Mouse (Mus musculus): ENCODE results near the gene Il2ra.

GRCm38 (mm10) chr2:11601795-11602194, 40.8 kb upstream of the Il2ra start:
- TF ChIP-seq CTCF (IDR thresholded peaks at IDR 0.05; ENCODE audit: borderline replicate concordance, insufficient read depth, low read depth, low read length) = no peak
- TF ChIP-seq POLR2A (IDR thresholded peaks at IDR 0.05; ENCODE audit: borderline replicate concordance, insufficient read depth, low read length) = no peak
